Mouse (Mus musculus): ENCODE results near the gene Polk. TPM values are rescaled to one million over a fixed set of nuclear protein-coding genes. Genes with fewer than 3 reads are reported as not detected.
A peak's percentile ranks its signal among the peaks of the same experiment; 100 is the strongest.

Gene Polk
- total RNA-seq, 2 experiments from 2014 or later, result 4.9 to 5.2 TPM

DNA sequence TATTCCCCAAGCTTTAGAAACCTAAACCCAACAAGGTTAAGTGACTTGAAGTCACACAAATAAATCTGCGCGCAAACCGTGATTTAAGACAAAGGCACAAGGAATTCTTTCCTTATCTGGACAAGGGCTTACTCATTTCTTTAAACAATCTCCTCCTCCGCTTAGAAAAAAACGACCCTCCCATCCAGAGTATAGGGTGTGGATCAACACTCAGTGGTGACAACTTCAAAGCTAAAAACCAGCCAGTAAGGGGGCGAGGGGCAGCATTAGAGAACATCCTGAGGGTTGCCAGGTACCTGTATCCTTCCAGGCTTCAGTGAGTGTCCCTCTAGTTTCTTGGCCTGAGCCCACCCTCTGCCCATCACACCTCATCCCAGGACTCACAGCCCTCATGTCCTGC is 71.8 kb downstream of the Polk start:
- DNase-seq (ENCODE audit: low spot score), result no peak

- DNase-seq (ENCODE audit: low spot score), result no peak
These were observed 73.7 kb downstream of the Polk start for GRCm38 (mm10) chr13:96468678-96469077.

- DNase-seq (ENCODE audit: low spot score), result no peak
These were observed 77.1 kb downstream of the Polk start for GRCm38 (mm10) chr13:96465315-96465714.

- no peak for DNase-seq (ENCODE audit: low spot score)
These were observed 79.7 kb downstream of the Polk start for GRCm38 (mm10) chr13:96462644-96463043.

DNA sequence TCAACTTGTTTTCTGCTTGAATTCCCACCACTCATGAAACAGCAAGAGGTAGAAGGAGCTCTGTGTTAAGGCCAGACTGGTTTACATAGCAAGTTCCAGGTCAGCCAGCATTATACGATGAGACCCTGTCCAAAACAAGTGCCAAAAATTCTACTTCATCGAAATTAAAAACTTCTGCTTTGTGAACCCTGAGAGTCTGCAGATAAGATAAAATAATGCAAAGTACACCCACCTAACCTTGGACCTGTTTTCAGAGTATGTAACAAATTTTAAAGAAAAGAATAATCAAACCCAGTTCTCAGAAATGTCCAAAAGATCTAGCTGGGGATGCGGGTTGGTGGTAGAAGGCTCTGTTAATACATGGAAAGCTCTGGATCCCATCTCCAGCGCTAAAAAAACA is 83.8 kb downstream of the Polk start:
- DNase-seq (ENCODE audit: low spot score), result no peak

GRCm38 (mm10) chr13:96458018-96458417 is 84.4 kb downstream of the Polk start:
- no peak for DNase-seq (ENCODE audit: low spot score)

GRCm38 (mm10) chr13:96457566-96457965 is 84.8 kb downstream of the Polk start:
- DNase-seq (ENCODE audit: low spot score), result no peak

DNA sequence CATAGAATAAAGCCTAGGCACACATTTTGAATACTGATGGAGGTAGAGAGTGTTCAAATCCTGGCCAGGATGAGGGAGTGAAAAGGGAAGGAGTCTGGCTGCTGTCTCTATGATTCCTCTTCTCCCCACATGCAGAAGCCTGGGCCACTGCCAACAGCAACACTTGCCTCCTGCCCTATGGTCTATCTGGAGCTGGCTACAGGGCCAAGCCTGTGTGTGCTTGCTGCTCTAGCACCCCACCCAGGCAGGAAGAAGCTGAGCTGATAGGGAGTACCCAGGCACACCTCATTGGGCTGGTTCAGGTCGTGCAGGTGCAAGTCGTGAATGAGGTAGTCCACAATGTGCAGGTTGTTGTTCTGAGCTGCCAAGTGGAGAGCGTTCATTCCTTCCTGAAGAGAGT is 88.1 kb downstream of the Polk start:
- no peak for DNase-seq (ENCODE audit: low spot score)

GRCm38 (mm10) chr13:96452621-96453020 is 89.8 kb downstream of the Polk start:
- DNase-seq (ENCODE audit: low spot score), result no peak

- no peak for DNase-seq (ENCODE audit: low spot score)
These were observed 90.8 kb downstream of the Polk start for GRCm38 (mm10) chr13:96451386-96452140.

DNA sequence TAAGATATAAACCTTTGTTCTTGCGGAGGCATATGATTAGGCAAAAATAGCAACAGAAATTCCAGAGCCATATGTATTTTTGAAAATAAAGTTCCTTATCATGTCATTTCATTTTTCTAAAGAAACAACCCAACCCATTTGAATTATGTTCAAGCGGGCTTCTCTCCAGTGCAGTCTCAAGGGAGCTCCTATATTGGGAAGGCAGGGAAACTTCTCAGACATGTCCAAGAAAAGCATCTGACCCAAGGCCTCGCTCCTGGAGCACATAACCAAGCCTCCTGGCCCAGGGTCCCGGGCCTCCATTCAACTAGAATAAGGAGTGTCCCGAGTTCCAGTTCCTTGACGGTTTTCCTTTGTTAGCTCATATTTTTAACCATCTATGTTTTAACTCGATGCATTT is 91.5 kb downstream of the Polk start:
- peak; percentile 28 for DNase-seq (ENCODE audit: low spot score)

DNA sequence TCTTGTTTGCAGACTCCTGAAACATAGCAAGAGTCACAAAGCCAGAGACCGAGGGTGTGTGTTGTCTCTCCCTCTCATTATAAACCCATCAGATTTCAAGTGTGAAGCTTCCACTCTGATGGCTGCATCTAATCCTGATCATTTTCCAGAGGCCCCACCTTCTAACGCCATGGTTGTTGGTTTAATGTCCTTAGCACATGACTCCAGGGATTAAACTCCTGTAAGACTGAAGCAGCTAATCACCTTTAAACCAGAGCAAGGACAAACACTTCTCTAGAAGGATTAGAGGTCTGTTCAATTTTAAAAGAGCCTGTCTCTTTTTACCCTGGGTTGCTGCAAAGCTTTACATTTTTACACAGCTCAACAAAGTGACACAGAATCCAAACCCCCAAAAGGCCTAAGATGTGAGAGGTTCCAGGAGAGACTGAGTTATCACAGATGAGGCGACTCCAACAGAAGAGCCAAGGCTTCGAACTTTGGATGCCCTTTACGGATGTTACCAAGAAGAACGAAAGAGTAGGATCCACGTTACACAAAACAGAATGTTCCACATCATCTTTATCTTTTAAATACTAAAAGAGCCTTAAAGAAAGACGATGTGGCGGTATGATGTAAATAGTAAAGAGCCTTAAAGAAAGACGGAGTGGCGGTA is 92.0 kb downstream of the Polk start:
- no peak for DNase-seq (ENCODE audit: low spot score)

- no peak for DNase-seq (ENCODE audit: low spot score)
These were observed 101.9 kb downstream of the Polk start for GRCm38 (mm10) chr13:96440436-96440835.

DNA sequence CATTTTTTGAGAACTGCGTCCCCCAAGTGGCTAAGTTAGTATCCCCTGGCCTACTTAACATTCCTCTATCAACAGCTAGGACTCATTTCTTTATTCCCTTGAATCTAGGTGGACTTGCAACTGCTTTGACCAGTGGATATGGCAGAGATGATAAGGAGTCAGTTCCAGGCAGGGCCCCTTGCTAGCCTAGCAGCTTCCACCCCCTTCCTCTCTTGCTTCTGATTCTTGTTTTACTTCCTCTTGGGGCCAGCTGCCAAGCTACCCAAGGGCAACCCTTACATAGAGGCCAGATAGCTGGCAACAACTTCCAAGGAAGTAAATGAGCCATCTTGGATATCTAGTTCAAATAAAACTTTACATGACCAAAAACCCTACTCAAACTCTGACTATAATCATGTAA is 105.5 kb downstream of the Polk start:
- DNase-seq (ENCODE audit: low spot score), result no peak

- peak; percentile 18 for DNase-seq (ENCODE audit: low spot score)
These were observed 106.6 kb downstream of the Polk start for GRCm38 (mm10) chr13:96435793-96436192.

DNA sequence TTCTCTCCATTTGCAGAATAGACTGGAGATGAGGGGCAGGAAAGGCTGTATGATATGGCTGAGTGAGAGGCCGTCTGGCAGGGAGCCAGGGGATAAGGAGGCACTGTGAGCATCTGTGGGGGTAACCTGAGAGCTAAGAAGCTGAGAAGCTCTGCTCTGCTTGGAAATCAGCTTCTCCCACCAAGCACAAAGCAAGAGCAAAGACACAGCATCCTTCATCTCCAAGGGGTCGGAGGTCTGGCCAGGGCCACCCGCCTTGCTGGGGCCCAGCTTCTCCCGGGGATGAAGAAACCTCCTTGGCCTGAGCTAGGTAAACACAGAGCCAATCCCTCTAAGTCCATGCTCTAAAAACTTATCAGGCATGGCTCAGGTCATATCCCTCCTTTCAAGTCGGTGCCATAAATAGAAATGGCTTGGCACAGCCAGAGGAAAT is 107.5 kb downstream of the Polk start:
- no peak for DNase-seq (ENCODE audit: low spot score)

GRCm38 (mm10) chr13:96433648-96434190 is 108.7 kb downstream of the Polk start:
- DNase-seq (ENCODE audit: low spot score), result no peak

DNA sequence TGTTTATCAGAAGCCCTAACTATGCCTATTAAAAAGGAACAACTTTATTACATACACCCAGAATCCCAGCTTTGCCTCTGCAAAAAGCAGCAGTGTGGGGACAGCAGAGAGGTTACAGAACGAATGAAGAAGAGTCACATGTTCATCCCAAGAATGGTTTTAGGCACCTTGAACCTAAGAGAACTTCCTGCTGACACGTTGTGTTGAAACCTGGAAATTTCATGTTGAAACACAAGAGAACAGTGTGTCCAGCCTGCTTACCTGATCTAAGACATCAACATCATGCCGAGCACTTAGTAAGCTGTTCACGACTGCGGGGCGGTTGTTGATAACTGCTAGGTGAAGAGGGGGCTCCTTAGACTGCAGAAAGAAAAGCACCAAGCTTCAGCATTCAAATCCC is 109.3 kb downstream of the Polk start:
- DNase-seq (ENCODE audit: low spot score), result no peak

DNA sequence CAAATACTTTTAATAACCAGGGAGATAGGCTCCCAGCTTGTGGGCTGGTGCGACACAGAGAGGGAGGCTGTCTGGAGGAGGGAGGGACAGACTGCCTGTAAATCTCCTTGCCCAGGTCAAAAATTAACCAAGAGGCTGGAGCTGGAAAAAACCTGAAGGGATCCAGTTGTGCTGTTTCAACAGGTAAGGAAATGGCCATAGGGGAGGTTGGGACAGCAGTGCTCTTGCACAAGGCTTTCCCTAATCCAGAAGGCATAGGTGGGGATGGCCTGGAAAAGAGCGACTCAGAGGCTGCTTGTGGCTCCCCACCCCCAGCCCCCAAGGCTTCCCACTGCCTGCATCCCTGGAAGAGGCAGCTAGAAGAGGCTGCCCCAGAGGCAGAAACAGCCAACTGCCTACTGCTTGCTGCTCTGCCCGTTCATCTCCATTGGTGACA is 110.0 kb downstream of the Polk start:
- no peak for DNase-seq (ENCODE audit: low spot score)

- DNase-seq (ENCODE audit: low spot score), result peak; percentile 86
These were observed 110.7 kb downstream of the Polk start for GRCm38 (mm10) chr13:96431595-96432156.

Data from gastrocnemius, adult 18-20 months (tissue).